Mouse (Mus musculus): ENCODE results near the gene Pbld2. TPM values are rescaled to one million over a fixed set of nuclear protein-coding genes. Genes with fewer than 3 reads are reported as not detected.
A peak's percentile ranks its signal among the peaks of the same experiment; 100 is the strongest.

Pbld2 gene
- total RNA-seq, 2 experiments from 2014 or later: 1.8 to 3.2 TPM

DNA sequence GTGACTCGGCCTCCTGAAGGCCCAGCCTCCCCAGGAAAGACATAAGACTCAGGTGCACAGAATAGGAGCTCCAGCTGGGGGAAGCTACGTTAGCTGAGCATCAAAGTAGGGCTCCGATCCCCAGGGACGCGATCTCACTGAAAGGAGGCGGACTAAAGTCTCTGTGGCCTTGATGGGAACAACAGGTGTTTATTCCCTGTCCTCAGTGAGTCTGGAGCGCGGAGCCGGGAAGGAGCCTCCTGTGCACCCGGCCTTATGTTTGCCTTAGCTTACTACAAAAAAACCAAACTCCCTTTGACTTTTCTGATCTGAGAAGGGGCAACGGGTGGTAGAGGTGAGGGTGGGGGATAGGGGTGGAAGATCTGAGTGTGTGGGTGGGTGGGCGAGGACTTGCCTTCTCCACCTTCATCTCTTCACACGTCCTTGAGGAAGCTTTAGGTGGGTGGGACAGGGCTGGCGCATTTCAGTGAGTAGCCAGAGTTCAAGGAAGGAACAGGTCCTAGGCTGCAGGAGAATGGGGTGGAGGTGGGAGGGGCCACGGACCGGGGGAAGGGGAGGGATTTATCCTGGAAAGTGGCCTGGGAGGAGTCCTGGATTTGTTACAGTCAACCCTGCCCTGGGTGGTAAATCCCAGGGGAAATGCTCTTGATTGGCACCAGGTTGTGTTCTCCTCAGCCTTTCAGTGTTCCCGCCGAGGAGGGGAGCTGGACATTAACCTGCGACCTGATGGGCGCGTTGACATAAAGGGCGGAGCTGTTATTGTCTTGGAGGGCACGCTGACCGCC, 33.0 kb downstream of the Pbld2 start:
- intact Hi-C loops (cut with DNase I): no loop called here
- no peak for DNase-seq

DNA sequence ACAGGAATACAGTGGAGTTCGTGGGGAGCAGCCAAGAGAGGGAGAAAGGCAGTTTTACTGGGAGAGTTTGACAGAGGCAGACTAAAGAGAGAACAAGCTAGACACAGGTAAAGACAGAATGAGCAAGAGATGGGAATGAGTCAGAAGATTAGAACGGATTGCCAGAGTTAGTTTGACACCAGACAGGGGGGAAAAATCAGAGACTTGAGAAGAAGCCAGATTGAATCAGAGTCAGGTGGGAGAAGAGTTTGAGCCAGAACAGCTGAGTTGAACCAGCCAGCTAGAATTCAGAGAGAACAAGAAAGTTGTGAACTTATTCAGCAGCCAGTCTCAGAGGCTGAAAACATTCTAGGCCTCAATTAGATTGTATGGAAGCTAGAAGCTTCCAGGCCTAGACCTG, 35.7 kb downstream of the Pbld2 start, which contains the start of gene Pbld1:
Gene Pbld1 (plus strand): TSS at position 301 of the 400 bp plus-strand sequence.
- intact Hi-C loops (cut with DNase I): no loop called here
- no peak for DNase-seq

DNA sequence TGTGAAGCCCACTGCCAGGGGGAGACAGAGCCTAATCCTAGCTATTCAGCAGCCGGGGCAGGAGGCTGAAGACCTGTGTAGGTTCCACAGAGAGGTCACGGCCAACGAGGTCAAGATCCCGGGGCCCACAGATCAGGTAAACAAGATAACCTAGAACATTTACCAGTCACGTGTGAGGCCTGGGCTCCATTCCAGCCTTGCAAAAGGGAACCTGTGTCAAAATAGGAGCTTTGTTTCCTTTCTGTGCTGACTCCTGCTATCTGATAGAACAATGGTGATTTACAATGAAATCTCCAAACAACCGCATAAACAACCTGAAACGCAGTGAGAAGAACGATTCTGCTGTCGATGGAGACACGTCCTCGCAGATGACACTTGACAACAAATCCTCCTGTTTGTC, 36.3 kb downstream of the Pbld2 start:
- no peak for DNase-seq
- intact Hi-C loops (cut with DNase I): no loop called here

DNA sequence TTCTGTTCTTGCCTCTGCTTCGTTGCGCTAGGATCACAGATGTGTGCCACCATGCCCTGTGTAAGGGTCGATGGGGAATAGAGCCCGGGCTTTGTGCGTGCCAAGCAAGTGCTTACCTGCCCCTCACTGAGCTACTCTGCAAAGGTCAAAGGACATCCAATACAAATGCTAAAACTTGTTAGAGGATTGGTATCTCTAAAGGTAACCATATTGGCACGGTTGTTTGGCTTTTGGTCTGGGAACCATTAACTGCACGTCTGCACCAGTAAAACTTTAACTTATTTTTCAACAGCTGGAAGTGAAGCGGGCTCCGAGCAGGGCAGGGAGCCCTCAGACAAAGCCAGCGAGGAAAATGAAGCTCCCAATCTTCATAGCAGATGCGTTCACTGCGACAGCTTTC, 37.2 kb downstream of the Pbld2 start:
- DNase-seq: no peak
- intact Hi-C loops (cut with DNase I): no loop called here

DNA sequence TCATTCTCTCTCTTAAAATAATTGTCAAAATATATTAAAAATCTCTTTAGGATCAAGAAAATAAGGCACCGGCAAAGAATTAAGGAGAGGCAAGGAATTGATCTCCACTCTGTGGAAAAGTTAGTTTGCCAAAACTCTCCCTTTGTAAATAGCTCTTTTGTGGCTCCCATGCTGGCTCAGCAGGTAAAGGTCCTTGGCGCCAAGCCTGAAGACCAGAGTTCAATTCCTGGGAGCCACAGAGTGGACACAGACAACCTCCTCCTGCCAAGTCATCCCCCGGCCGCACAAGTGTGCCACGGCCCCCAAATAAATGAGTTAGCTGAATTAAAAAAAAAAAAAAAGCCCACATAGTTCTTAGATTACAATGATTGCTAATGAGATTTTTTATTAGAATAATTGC, 38.6 kb downstream of the Pbld2 start:
- intact Hi-C loops (cut with DNase I): no loop called here

DNA sequence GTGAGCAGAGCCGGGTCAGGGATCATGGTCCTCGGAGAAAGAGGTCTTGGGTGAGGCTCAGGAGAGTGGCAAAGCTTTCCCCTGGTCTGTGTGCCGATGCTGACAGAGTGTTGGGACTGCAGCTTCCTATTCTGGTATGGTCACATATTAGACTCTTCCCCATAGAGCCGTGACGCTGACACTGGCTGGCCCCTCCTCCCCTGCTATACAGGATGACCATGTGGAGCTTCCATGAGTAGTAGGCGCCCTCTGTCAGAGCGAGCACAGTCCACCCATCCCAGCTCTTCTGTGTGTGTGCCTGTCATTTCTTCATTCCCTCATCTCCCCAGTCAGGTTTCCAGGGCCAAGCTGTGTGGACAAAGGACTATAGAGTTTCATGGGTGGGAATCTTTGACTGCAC, 39.2 kb downstream of the Pbld2 start:
- no peak for DNase-seq
- intact Hi-C loops (cut with DNase I): no loop called here

More for the DNA sequence above, 38.6 kb downstream of the Pbld2 start:
- no peak for DNase-seq

DNA sequence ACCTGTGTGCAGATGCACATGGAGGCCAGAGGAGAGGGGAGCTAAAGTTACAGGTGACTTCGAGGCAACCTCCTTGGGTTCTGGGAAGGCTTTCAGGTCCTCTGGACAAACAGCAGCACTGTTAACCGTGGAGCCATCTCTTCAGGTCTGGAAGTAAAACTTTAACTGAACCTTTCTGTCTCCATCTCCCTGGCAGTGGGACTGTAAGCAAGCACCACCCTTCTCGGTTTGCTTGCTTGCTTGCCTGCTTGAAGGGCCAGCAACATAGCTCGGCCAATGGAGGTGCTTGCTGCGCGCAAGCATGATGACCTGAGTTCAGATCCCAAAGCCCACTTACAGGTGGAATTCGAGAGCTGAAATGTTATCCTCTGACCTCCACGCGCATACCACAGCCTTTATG, 40.4 kb downstream of the Pbld2 start:
- no peak for DNase-seq
- intact Hi-C loops (cut with DNase I): no loop called here

DNA sequence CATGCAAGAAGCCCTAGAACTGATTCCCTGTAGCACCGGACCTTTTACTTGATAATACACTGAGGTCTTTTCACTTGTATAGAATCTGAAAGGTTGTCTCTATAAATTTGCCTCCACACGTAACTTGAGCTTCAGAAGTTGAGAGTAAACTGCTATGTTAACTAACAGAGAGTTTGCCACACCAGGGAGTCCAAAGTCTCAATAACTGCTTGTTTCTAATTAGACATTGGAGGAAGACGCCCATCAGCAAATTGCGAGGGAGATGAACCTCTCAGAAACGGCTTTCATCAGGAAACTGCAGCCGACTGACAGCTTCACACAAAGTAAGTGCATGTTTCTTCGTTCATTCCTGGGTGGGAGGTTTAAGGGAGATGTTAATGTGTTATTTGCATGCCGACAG, 41.4 kb downstream of the Pbld2 start:
- intact Hi-C loops (cut with DNase I): loop anchor here (5.0 kb wide), 1 partner anchor 43 kb away; the partner anchor contains the start of genes Hnrnph3 and Pbld2
- no peak for DNase-seq

DNA sequence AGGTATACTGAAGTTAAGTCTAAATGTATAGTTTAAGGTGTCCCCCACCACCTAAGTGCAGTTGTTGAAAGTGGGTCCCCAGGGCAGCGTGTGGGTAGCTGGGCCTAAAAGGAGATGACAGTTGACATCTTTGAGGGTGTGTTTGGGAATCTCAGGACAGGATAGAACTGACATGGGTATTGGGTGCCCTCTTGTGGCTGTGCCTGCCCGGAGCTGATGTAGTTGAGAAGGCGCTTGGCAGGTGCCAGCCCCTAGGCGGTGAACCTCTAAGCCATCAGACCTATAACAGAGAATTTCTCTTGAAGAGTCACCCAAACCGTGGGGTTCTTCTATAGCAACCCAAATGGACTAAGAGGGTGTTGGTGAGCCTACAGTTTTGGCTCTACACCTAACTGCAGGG, 41.9 kb downstream of the Pbld2 start:
- intact Hi-C loops (cut with DNase I): loop anchor here (5.0 kb wide), 1 partner anchor 44 kb away; the partner anchor contains the start of genes Hnrnph3 and Pbld2
- DNase-seq: peak; percentile 85

DNA sequence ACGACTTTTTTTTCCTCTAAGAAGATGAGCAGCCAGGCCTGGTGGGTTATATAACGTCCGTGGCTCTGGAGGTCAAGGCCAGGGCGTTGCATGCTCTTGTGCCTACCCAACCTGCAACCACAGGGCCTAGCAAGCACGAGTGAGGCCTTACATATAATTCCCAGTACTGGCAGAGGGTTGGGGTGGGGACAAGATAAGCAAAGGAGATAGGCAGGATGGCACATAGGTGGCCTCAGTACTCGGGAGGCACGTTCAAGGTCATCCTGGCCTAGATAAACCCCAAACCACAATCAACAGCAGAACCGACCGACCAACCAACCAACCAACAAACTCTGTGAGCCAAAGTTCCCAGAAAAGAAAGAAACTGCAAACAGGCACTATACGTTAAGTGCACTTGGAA, 62.2 kb downstream of the Pbld2 start:
- DNase-seq: no peak
- intact Hi-C loops (cut with DNase I): no loop called here

DNA sequence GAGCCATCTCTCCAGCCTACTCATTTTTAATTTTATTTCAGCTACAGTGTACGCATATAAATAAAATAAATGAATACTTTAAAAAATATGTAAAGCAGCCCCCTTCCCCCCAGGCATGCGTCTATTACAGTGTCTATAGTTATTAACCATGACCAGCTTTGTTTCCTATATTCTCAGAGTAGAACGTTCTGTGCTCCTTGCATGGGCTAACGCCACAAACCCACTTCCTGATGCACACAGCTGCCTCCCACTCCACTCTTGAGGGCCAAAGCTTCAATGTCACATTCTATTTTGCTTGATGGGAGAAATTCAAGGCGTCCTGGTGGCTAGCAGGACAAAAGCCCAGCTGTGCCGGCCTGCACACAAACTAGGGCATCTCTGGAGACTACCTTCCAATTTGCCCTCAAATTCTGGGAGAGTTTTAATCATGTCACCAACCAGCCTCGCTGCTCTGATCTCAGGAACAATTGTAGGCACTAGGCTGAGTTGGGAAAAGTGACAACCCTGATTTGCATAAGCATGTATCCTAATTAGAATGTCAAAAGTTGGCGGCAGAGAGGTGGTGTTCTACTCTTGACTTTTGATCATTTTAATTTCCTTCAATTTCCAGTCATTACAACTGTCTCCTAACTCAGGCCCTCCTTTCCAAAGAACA, 65.1 kb downstream of the Pbld2 start:
- intact Hi-C loops (cut with DNase I): no loop called here
- DNase-seq: no peak

DNA sequence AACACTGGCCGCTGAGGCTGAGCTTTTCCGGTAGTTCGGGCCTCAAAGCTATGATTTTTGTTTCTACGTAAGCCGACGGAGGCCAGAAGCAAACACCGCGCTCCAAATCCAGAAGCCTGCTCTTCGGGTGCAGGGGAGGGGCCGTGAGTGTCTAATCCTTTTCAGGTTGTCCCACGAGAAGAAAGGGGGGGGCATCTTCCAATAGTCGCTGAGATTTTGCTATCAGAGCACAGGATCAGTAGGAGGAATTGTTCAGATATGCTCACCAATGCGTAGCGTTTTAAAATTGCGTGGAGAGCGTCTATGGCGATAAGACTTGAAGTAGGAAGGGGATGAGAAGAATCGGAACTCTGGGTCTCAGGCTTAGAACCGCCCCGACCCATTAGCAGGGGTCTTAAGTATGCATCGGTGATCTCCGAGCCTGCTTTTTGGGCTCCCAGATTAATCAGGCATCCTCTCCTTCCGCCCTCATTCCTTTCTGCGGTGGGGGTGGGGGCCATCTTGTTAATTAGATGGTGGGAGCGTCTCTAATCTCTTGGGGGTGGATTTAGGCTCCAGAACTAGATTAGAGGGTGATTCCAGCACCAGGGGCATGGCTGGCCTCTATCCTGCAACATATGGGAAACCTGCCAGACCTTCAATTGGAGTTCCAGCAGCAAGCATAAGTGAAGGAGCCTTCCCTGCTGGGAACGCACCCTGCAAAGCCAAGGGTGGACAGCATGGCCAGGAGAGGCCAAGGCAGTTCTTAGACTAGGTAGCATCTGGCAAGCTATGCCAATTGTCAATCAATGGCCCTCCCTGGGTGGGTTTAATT, 65.8 kb downstream of the Pbld2 start:
- intact Hi-C loops (cut with DNase I): no loop called here
- peak; percentile 55 for DNase-seq

DNA sequence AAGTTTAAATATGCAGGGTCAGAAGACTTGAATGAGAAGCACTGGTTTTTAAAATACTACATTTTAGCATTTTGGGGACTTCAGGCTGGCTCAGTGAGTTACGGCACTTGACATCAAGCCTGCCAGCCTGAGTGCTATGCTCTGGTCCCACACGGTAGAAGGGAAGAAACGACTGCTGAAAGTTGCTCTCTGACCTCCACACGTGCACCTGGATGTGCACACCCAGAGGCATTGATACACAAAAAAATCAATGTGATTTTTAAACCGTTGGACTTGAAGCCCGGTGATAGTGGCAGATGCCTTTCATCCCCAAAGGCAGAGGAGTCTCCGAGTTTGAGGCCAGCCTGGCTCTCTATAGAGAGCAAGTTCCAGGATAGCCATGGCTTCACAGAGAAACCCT, 67.8 kb downstream of the Pbld2 start:
- intact Hi-C loops (cut with DNase I): no loop called here
- no peak for DNase-seq

DNA sequence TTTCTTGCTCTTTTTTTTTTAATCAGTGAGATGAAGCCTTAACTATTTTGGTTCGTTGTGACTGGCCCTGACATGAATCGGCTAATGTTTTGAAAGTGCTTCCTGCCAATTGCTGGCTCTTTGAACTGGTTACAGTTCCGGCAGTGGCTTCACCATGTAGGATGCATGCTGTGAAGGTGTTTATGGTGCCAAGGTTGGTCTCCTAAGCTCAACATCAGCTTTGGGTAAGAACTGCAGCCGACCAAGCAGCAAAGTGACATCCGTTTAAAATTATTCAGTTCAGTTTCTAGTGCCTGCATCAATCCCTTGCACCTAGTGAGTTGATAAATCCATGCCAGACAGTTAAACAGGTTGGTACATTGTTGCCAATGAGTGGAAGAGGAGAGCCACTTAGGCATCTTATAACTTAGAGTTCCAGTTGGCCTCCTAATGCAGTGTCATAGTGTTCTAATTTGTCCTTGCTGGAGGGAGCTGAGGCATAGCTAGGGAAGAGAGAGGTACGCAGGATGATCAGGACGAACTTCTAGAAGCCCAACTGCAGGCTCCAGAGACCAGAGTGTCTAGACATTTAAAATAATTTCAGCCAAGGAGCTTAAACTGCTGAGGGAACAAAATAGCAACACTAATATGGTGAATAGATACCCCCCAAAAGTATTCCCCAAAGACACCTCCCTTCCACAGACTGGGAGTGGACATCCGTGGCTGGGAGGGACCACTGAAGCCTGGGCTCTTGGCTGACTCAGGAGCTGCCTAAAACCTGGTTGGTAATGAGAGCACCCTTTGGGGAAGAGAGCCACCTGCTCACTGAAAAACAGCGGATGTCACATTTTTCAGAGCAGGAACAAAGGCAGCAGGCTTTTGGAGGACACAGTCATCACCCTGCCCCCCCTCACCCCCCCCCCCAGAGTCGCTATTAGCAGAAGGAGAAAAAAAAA, 68.8 kb downstream of the Pbld2 start:
- intact Hi-C loops (cut with DNase I): no loop called here
- DNase-seq: no peak

DNA sequence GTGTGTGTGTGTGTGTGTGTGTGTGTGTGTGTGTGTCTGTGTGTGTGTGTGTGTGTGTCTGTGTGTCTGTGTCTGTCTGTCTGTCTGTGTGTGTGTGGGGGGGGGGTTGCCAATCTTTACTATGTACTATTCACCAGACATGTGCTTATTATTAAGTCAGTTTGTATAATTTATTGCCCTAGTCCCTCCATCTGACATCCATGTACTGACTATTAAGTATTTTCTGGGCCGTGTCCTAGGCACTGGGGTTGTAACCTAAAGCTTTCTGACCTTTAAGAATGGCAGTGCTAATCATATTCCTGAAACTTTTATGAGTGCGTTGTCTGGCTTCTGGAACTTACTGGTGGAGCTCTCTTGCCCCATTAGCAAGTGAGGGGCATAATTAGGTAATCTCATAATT, 72.6 kb downstream of the Pbld2 start:
- intact Hi-C loops (cut with DNase I): no loop called here
- no peak for DNase-seq

DNA sequence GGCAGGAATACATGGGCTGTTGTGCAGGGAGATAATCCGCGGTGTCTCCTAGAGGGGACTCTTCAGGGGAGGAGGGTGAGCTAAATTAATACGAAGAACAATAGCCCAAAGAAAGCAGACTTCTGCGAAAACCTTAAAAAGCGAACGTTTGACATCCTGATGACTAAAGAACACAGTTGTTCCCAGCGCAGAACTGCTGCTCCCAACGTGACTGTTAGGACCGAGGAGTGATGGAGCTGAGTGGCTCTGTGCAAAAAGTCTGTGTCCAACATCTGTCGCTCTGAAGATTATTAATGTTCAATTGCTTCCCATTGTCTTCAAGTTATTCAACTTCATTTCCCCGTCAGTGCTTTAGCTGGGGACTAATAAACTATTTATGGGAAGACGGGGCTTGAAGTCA, 74.1 kb downstream of the Pbld2 start:
- no peak for DNase-seq
- intact Hi-C loops (cut with DNase I): no loop called here

DNA sequence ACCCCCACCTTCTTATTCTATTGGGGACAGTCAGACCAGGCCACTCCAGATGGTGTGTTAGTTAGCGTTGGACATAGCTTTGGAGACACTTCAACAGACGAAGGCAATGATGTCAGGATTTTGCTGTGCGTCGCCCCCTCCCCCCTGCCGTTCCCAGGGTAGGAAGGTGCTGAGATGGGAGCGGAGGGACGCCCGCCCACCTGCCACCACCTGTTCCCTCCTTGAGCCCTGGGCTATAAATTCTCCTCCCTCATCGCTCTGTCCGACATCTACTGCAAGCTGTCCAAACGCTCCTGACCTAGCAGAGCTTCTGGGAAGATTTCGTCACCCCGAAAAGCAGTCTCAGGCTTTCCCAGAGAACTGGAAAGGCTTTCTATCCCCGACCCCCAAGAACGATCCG, 75.4 kb downstream of the Pbld2 start, which contains the start of gene Atoh7:
Gene Atoh7 (plus strand): TSS at position 131 of the 400 bp plus-strand sequence.
- peak; percentile 41 for DNase-seq
- intact Hi-C loops (cut with DNase I): no loop called here

DNA sequence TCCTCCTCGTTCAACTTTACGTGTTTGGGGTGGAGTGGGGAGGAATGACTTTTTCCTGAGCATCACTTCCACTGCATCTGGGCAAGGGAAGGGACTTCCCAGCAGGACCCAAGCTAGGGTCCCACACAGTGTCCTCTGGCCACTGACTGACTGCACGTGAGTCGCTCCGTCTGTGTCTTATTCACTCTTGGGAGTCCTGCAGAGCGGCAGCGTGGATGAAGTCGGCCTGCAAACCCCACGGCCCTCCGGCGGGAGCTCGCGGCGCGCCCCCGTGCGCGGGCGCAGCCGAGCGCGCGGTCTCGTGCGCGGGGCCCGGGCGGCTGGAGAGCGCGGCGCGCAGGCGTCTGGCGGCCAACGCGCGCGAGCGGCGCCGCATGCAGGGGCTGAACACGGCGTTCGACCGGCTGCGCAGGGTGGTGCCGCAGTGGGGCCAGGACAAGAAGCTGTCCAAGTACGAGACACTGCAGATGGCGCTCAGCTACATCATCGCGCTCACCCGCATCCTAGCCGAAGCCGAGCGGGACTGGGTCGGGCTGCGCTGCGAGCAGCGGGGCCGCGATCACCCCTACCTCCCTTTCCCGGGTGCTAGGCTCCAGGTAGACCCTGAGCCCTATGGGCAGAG, 75.9 kb downstream of the Pbld2 start:
- intact Hi-C loops (cut with DNase I): no loop called here

DNA sequence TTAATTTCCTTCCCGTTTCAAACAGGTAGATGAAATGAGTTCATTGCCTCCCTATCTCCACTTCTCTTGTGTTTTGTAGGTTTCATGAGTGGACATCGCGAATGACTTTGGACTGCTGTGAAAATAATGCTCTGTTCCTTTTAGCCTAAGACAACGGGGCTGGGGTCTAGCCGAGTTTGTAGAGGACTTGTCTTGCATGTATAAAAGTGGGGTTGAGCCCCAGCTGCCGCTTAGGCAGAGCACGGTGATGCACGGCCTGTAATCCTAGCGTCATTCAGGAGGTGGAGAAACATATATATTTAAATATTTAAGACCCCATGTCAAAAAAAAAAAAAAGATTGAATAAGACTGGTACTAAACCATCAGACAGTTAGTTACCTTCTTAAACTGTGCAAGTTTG, 76.5 kb downstream of the Pbld2 start:
- DNase-seq: no peak
- intact Hi-C loops (cut with DNase I): no loop called here

More for the DNA sequence above, 75.9 kb downstream of the Pbld2 start:
- DNase-seq: peak; percentile 79
